Mouse (Mus musculus) liver, postnatal 0 days (tissue): ENCODE measurements around the gene Zkscan6. TPM values are rescaled to one million over a fixed set of nuclear protein-coding genes. Genes with fewer than 3 reads are reported as not detected.
A peak's percentile ranks its signal among the peaks of the same experiment; 100 is the strongest.

Source experiments
- ATAC-seq: fragments of 200-750 bp; cut with Nextera tagmentation; 2 replicates; pipeline ENCODE4 v1.8.0; 2017; ENCODE audit warnings: mild to moderate bottlenecking, moderate library complexity
- DNase-seq: peaks from one replicate; pipeline ENCODE4 v3.0.0-alpha.2; 2016
- H3K27ac ChIP-seq: fragments of 300-500 bp; sonication (generic); 2 replicates; pipeline ENCODE4 v1.5.1; 2014; ENCODE audit warnings: antibody characterized with exemption, moderate library complexity, mild to moderate bottlenecking, low read depth
- H3K27me3 ChIP-seq: fragments of 300-500 bp; sonication (generic); 2 replicates; pipeline ENCODE4 v1.6.1; 2014; ENCODE audit warnings: low read length, control low read depth, mixed read lengths; ENCODE audit not compliant: insufficient read depth
- H3K36me3 ChIP-seq: fragments of 300-500 bp; sonication (generic); replicated peaks from 2 replicates; pipeline ENCODE4 v1.6.1; 2014; ENCODE audit warnings: mild to moderate bottlenecking, control low read depth, low read length, moderate library complexity, mixed read lengths; ENCODE audit not compliant: insufficient read depth
- H3K4me1 ChIP-seq: fragments of 300-500 bp; sonication (generic); 2 replicates; pipeline ENCODE4 v1.6.1; 2014; ENCODE audit warnings: antibody characterized with exemption, mild to moderate bottlenecking, control low read depth; ENCODE audit not compliant: insufficient read depth
- H3K4me2 ChIP-seq: fragments of 300-500 bp; sonication (generic); 2 replicates; pipeline ENCODE4 v1.6.1; 2014; ENCODE audit warnings: low read depth, mild to moderate bottlenecking, low read length, moderate library complexity, mixed read lengths
- H3K4me3 ChIP-seq: fragments of 300-500 bp; sonication (generic); 2 replicates; pipeline ENCODE4 v1.5.1; 2014; ENCODE audit warnings: low read depth, low read length
- H3K9ac ChIP-seq: fragments of 300-500 bp; sonication (generic); replicated peaks from 2 replicates; pipeline ENCODE4 v1.6.1; 2014; ENCODE audit warnings: mild to moderate bottlenecking, moderate library complexity
- H3K9me3 ChIP-seq: fragments of 300-500 bp; sonication (generic); 2 replicates; pipeline ENCODE4 v1.6.1; 2016; ENCODE audit warnings: mild to moderate bottlenecking, control low read depth, low read length, mixed read lengths
- CTCF ChIP-seq: sonication (generic); IDR thresholded peaks from 2 replicates; pipeline ENCODE4 v1.5.1; 2016; ENCODE audit warnings: antibody characterized with exemption, low read depth
- EP300 ChIP-seq: IDR thresholded peaks from 2 replicates; pipeline ENCODE4 v1.6.1; 2016; ENCODE audit warnings: antibody characterized with exemption, low read depth, mild to moderate bottlenecking
- WGBS: fragments of 180-500 bp; shearing (Covaris S2); extraction: QIAGEN DNeasy Blood & Tissue Kit; methylation state at CpG from one replicate; pipeline ENCODE4 v1.1.7; 2014; ENCODE audit not compliant: insufficient replicate concordance; 5-methylcytosine and 5-hydroxymethylcytosine counted together
- polyA plus RNA-seq: library from polyadenylated mRNA; unstranded; fragments of >200 nt; fragmentation: Nextera tagmentation; extraction: Ambion mirVana; gene quantifications from 2 replicates; pipeline ENCODE4 v1.2.1, GENCODE M21; 2015

Gene Zkscan6
- 3.6 and 4.1 TPM in 2 replicates for polyA plus RNA-seq

GRCm38 (mm10) chr11:65806909-65807504 lies at the start of gene Zkscan6:
Gene Zkscan6, plus strand, starts transcription at chr11:65807175.
- peak within 1 kb of the TSS; percentile 87 for H3K9ac ChIP-seq
- H3K9me3 ChIP-seq: no peaks in the 10 kb centered on the region
- under 1% methylated on average over 58 of the region's 58 CpGs for WGBS
- peak; percentile 98 for ATAC-seq
- H3K4me3 ChIP-seq: peak within 1 kb of the TSS; percentile 83
- TF ChIP-seq CTCF: no peak
- H3K4me1 ChIP-seq: peaks cover 19% of the 10 kb centered on the region
- peak within 1 kb of the TSS; percentile 97 for H3K27ac ChIP-seq
- H3K4me2 ChIP-seq: peak within 1 kb of the TSS; percentile 87
- no peaks in the 10 kb centered on the region for H3K27me3 ChIP-seq
- H3K36me3 ChIP-seq: no peaks in the 10 kb centered on the region
- DNase-seq: peak; percentile 98

GRCm38 (mm10) chr11:65759350-65759749 lies 47.6 kb upstream of the Zkscan6 start:
- Histone ChIP-seq H3K4me1 (no peaks in the 10 kb centered on the region), H3K9me3 (no peaks in the 10 kb centered on the region), H3K27ac (no peak overlapping the region), H3K36me3 (0 out of 2 replicates have a peak, but pooled peaks cover 2% of the 10 kb centered on the region), H3K4me2 (no peak overlapping the region), H3K27me3 (no peaks in the 10 kb centered on the region), H3K9ac (no peak overlapping the region), H3K4me3 (no peak overlapping the region)
- TF ChIP-seq CTCF (no peak), EP300 (no peak)
- DNase-seq (no peak), ATAC-seq (no peak)
- WGBS: 82% methylated on average over 1 of the region's 1 CpGs

- no peaks in the 10 kb centered on the region for H3K4me1 ChIP-seq
- no peak overlapping the region for H3K9ac ChIP-seq
- no peaks in the 10 kb centered on the region for H3K36me3 ChIP-seq
- no peak overlapping the region for H3K27ac ChIP-seq
- H3K27me3 ChIP-seq: no peaks in the 10 kb centered on the region
- no peak overlapping the region for H3K4me2 ChIP-seq
- TF ChIP-seq CTCF: no peak
- no peak for TF ChIP-seq EP300
- no peaks in the 10 kb centered on the region for H3K9me3 ChIP-seq
- WGBS: 73% methylated on average over 2 of the region's 2 CpGs
- no peak overlapping the region for H3K4me3 ChIP-seq
- DNase-seq (no peak), ATAC-seq (no peak)
Observed at GRCm38 (mm10) chr11:65760912-65761311, 46.1 kb upstream of the Zkscan6 start.

GRCm38 (mm10) chr11:65768445-65768844 lies 38.5 kb upstream of the Zkscan6 start:
- no peak overlapping the region for H3K4me2 ChIP-seq

GRCm38 (mm10) chr11:65769990-65770389 lies 37.0 kb upstream of the Zkscan6 start:
- H3K36me3 ChIP-seq: no peaks in the 10 kb centered on the region; the same call in 1 of the 2 replicates
- H3K4me1 ChIP-seq: peaks cover 16% of the 10 kb centered on the region
- H3K27ac ChIP-seq: no peak overlapping the region
- H3K4me2 ChIP-seq: no peak overlapping the region
- no peak overlapping the region for H3K9ac ChIP-seq
- H3K4me3 ChIP-seq: no peak overlapping the region
- no peak for ATAC-seq
- no peaks in the 10 kb centered on the region for H3K9me3 ChIP-seq
- WGBS: 39% methylated on average over 5 of the region's 5 CpGs
- no peaks in the 10 kb centered on the region for H3K27me3 ChIP-seq
- TF ChIP-seq EP300 (no peak), CTCF (no peak)
- DNase-seq: no peak

More at GRCm38 (mm10) chr11:65768445-65768844, 38.5 kb upstream of the Zkscan6 start:
- DNase-seq (no peak), ATAC-seq (no peak)
- Histone ChIP-seq H3K4me1 (peaks cover 13% of the 10 kb centered on the region), H3K9me3 (no peaks in the 10 kb centered on the region), H3K27ac (no peak overlapping the region), H3K36me3 (no peaks in the 10 kb centered on the region; the same call in 1 of the 2 replicates), H3K27me3 (no peaks in the 10 kb centered on the region), H3K4me3 (no peak overlapping the region), H3K9ac (no peak overlapping the region)
- TF ChIP-seq EP300 (no peak), CTCF (no peak)

- 84% methylated on average over 1 of the region's 1 CpGs for WGBS
- Histone ChIP-seq H3K9me3 (no peaks in the 10 kb centered on the region), H3K27ac (no peak overlapping the region), H3K27me3 (no peaks in the 10 kb centered on the region), H3K9ac (no peak overlapping the region), H3K4me1 (peaks cover 20% of the 10 kb centered on the region), H3K4me3 (no peak overlapping the region), H3K4me2 (no peak overlapping the region), H3K36me3 (no peaks in the 10 kb centered on the region; the same call in 1 of the 2 replicates)
- ATAC-seq (no peak), DNase-seq (no peak)
- TF ChIP-seq CTCF: no peak
- no peak for TF ChIP-seq EP300
Observed at GRCm38 (mm10) chr11:65771546-65771945, 35.4 kb upstream of the Zkscan6 start.

- Histone ChIP-seq H3K27ac (peak overlapping the region; percentile 52; the same call in 1 of the 2 replicates), H3K4me1 (peaks cover 22% of the 10 kb centered on the region), H3K36me3 (no peaks in the 10 kb centered on the region; the same call in 1 of the 2 replicates), H3K4me2 (peak overlapping the region; percentile 55), H3K4me3 (no peak overlapping the region), H3K9me3 (no peaks in the 10 kb centered on the region), H3K9ac (no peak overlapping the region), H3K27me3 (no peaks in the 10 kb centered on the region)
- 56% methylated on average over 2 of the region's 2 CpGs for WGBS
- DNase-seq (no peak), ATAC-seq (peak; percentile 78)
- TF ChIP-seq CTCF (no peak), EP300 (0 out of 2 replicates have a peak, but pooled peaks have one; percentile 10)
Observed at GRCm38 (mm10) chr11:65773535-65773934, 33.4 kb upstream of the Zkscan6 start.
